Mouse (Mus musculus) E14TG2a.4 (cell line): ENCODE measurements around the gene Lrrc74b.

ENCODE experiments used
- CTCF ChIP-seq: conservative IDR thresholded peaks from 2 replicates; pipeline ENCODE4 v1.5.1; 2014; ENCODE audit warnings: low read length
- NANOG ChIP-seq: IDR thresholded peaks from 2 replicates; pipeline ENCODE4 v1.6.1; 2014; ENCODE audit warnings: borderline replicate concordance, low read length, mixed read lengths

DNA sequence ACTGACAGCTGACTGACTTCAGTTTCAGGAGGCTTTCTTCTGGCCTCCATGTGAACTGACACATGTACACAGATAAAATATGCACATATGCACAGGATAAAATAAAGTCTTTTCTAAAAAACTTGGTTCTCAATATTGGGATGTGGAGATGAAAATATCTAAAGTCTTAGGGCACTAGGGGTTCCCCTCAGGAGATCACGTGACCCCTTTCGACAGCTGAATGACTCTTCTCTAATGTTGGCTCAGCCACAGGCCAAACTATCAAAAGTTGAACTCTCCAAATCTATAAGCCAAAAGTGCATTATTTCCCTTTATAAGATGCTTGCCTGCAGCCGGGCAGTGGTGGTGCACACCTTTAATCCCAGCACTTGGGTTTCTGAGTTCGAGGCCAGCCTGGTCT lies 4.9 kb downstream of the Lrrc74b start:
- TF ChIP-seq CTCF (no peak), NANOG (no peak)
